Mouse (Mus musculus) erythroblast, embryonic 14.5 days (primary cell): ENCODE results near the gene Bud23.

Source experiments
- GATA1 ChIP-seq: IDR thresholded peaks from 2 replicates; pipeline ENCODE4 v1.6.1; 2012; ENCODE audit warnings: low read length, inconsistent platforms, mixed read lengths
- TAL1 ChIP-seq: IDR thresholded peaks from 3 replicates; pipeline ENCODE4 v1.6.1; 2012; ENCODE audit warnings: low read length, inconsistent platforms, mixed read lengths

DNA sequence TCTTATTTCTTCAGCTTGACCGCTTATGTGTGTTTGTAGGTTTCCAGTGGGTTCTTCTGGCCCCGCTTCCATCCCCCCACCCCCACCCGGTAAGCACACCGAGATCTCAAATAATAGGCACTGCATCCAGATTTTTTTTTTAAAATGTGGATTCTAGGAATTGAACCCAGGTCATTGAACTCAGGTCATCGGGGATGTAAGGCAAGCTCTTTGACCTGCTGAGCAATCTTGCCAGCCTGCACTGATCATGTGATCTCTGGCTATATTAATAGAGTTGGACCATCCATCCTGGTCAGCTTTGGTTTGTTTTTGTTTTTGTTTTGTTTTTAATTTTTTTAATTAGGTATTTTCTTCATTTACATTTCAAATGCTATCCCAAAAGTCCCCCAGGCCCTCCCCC is 32.2 kb downstream of the Bud23 start:
- no peak for TF ChIP-seq GATA1
- no peak for TF ChIP-seq TAL1
